Mouse (Mus musculus) G1E (cell line): Measurements from ENCODE around the gene Cog1.

Source experiments
- CTCF ChIP-seq: IDR thresholded peaks from 2 replicates; pipeline ENCODE4 v1.5.1; 2012; ENCODE audit warnings: low read depth, low read length, inconsistent platforms, mixed read lengths
- POLR2AphosphoS5 ChIP-seq: IDR thresholded peaks from 2 replicates; pipeline ENCODE4 v1.6.1; 2012; ENCODE audit warnings: low read depth, low read length, inconsistent platforms; ENCODE audit not compliant: insufficient replicate concordance

GRCm38 (mm10) chr11:113625437-113625836 is 23.5 kb upstream of the Cog1 start:
- TF ChIP-seq CTCF (no peak), POLR2AphosphoS5 (no peak)
